Mouse (Mus musculus): ENCODE measurements at regions not wholly inside any gene's neighbourhood (a gene's known extent, or its start where the extent isn't known, plus 50 kb on each side); places are given as distances from the start of the nearest gene placed in this dataset.

DNA sequence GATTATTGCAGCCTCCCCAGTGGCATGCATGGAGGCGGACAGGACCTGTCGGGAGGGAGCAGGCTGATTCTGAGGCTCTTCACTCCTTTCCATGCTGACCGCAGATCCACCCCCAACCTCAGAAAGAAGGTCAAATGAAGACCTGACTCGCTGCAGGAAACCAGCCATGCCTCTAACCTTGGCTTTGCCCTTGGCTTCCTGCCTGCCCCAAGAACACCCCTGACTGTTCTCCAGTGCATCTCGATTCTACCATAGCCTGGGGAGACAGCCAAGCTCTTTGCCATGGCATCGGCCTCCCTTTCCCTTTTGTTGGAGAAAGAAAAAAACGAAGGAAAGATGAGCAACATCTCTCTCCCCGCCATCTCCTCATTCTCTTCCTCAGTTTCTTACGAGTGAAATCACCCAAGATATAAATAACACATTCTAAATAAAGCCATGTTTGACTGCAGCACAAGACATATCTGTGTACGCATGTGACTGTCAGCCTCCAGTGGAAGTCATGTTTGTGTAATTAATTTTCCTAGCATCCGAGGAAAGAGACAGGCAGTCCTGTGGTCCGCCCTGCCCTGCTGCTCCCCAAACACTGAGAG, 102.4 kb upstream of the Sdk1 start:
- no peak for DNase-seq

DNA sequence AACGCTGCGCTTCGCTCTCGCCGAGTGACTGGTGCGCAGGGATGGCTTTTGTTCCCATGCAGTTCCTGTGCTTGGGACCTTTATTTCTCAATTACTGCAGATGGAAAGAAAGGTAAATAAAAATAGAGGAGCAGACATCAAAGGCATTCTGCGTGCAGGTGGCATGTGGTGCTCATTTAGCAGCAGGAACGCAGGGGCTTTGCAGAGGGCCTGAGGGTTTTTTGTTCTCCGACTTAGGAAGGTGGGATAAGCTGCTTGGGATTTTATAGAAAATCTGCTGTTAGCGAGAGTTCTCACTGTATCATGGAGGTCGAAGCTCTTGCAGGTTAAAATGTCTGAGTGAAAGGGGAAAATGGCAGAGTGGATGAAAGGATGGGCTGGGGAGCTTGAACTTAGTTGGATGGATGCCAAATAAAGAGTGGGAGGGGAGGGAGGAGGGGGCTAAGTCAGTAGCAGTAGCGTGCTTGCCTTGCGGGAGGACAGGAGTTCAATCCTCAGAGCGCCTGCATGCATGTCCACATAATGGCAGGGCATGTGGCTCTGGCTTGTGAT, 101.9 kb upstream of the Sdk1 start:
- DNase-seq, result no peak

GRCm38 (mm10) chr5:141160391-141160790, 80.9 kb upstream of the Sdk1 start:
- no peak for DNase-seq

DNA sequence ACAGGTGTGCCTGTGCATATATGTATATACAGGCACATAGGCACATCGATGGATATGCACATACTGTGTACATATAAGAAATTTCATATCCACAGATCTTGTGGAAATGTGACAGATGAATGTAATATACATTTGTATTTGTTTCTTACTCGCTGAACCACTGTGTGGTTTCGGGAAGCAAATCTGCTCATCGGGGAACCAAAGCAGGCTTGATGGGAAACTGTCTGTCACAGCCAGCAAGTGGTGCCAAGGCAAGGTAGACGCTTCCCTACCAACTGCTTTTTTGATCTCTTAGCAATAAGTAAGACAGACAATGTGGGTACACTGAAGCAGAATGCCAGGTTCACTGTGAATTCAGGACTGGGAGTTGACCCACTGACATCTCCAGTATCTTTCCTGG, 80.3 kb upstream of the Sdk1 start:
- no peak for DNase-seq

GRCm38 (mm10) chr5:141182442-141182841, 58.8 kb upstream of the Sdk1 start:
- DNase-seq, result no peak

DNA sequence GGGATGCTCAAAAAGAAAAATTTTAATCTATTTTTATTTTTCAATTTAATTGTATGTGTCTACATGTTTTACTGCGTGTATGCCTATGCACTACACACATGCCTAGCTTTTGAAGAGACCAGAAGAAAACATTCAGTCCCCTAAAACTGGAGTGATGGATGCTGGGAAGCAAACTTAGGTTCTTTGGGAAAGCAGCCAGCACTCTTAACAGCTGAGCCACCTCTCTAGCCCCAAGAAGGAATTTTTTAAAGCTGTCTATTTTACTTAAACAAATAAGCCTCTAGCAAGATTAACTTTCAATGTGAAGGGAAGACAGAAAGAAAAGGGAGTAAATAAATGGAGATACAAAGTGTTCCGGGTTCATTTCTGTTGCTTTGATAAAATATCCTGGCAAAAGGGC, 52.3 kb upstream of the Sdk1 start:
- no peak for DNase-seq

Data from kidney, postnatal 10 days (tissue).